ENCODE assay signal across 14 mouse cellular contexts in genomic region chr12:98215512-98215911, GRCm38 (mm10). TPM values are rescaled to one million over a fixed set of nuclear protein-coding genes. Genes with fewer than 3 reads are reported as not detected.
A peak's percentile ranks its signal among the peaks of the same experiment; 100 is the strongest.
DNase-seq lines count a peak whose midpoint lies in the region; ATAC-seq and TF ChIP-seq lines count a peak whose summit lies in the region.
"Had no signal": no experiment of that assay in that cellular context is flagged by ENCODE, and none has a peak within 500 bp of the region (broad histone marks: within the 10 kb centered on the region; RNA-seq: fewer than 3 reads in every experiment).

No protein-coding gene starts in this region.

- H3K4me3 ChIP-seq in kidney, embryonic 16.5 days (ENCODE audit: low read length): no peak overlapping the region
- no peak overlapping the region for H3K4me3 ChIP-seq in kidney, embryonic 15.5 days (replicated peaks)
- H3K4me3 ChIP-seq in C2C12 (ENCODE audit: insufficient read depth, poor library complexity, severe bottlenecking): no peak overlapping the region
- H3K4me3 ChIP-seq: myocyte had no signal

- H3K79me2 ChIP-seq in C2C12 (ENCODE audit: control insufficient read depth, insufficient read depth): no peaks in the 10 kb centered on the region

- H3K27me3 ChIP-seq in kidney, embryonic 16.5 days (ENCODE audit: insufficient read depth, low read length): no peaks in the 10 kb centered on the region
- no peaks in the 10 kb centered on the region for H3K27me3 ChIP-seq in kidney, embryonic 15.5 days
- no peaks in the 10 kb centered on the region for H3K27me3 ChIP-seq in C2C12 (ENCODE audit: control insufficient read depth, insufficient read depth, insufficient read length)

- H3ac ChIP-seq in C2C12 (ENCODE audit: control insufficient read depth, insufficient read length, low read depth): no peak overlapping the region

- 54% methylated on average over 6 of the region's 6 CpGs for WGBS in kidney, embryonic 16.5 days
- WGBS in kidney, embryonic 15.5 days: 55% methylated on average over 6 of the region's 6 CpGs

- H3K9me3 ChIP-seq in kidney, embryonic 16.5 days (ENCODE audit: low read length): no peaks in the 10 kb centered on the region
- H3K9me3 ChIP-seq in kidney, embryonic 15.5 days (replicated peaks): no peaks in the 10 kb centered on the region

- no peak overlapping the region for H3K27ac ChIP-seq in kidney, embryonic 16.5 days (ENCODE audit: low read length)
- H3K27ac ChIP-seq in kidney, embryonic 15.5 days: no peak overlapping the region

- no peaks in the 10 kb centered on the region for H3K79me3 ChIP-seq in C2C12 (ENCODE audit: low read depth)

- no peak for TF ChIP-seq CTCF in C2C12 (IDR thresholded peaks at IDR 0.05; ENCODE audit: control insufficient read depth, insufficient read depth, insufficient read length)

- H3K4me1 ChIP-seq in kidney, embryonic 16.5 days (ENCODE audit: insufficient read depth, low read length): 0 out of 2 replicates have a peak, but pooled peaks cover 3% of the 10 kb centered on the region
- H3K4me1 ChIP-seq in kidney, embryonic 15.5 days: 0 out of 2 replicates have a peak, but pooled peaks cover 2% of the 10 kb centered on the region

- ATAC-seq in kidney, embryonic 16.5 days (ENCODE audit: low FRiP score, low TSS enrichment): 0 out of 2 replicates have a peak, but pooled peaks have one; percentile 27
- no peak for ATAC-seq in kidney, embryonic 15.5 days (replicated peaks; ENCODE audit: low FRiP score)
- no peak for ATAC-seq in inflammation-experienced regulatory T-cells, adult 6 months
- ATAC-seq: forebrain, embryonic 16.5 days; hindbrain, embryonic 16.5 days had no signal

- H3K36me3 ChIP-seq in kidney, embryonic 16.5 days (ENCODE audit: insufficient read depth, low read length): 0 out of 2 replicates have a peak, but pooled peaks cover 2% of the 10 kb centered on the region
- H3K36me3 ChIP-seq in kidney, embryonic 15.5 days: peaks cover 16% of the 10 kb centered on the region; the same call in 1 of the 2 replicates
- H3K36me3 ChIP-seq in C2C12 (ENCODE audit: control insufficient read depth, insufficient read depth): peaks cover 6% of the 10 kb centered on the region

- no peak overlapping the region for H3K4me2 ChIP-seq in kidney, embryonic 16.5 days (replicated peaks; ENCODE audit: low read depth, low read length)
- no peak overlapping the region for H3K4me2 ChIP-seq in kidney, embryonic 15.5 days

- H3K9ac ChIP-seq in kidney, embryonic 16.5 days (replicated peaks; ENCODE audit: low read length): no peak overlapping the region
- H3K9ac ChIP-seq in kidney, embryonic 15.5 days: no peak overlapping the region

- peak; percentile 91 for DNase-seq in 416B (ENCODE audit: low read depth)
- peak; percentile 24 for DNase-seq in heart, postnatal 4 days
- no peak for DNase-seq in spleen, postnatal 14 days (ENCODE audit: low spot score in 2 of 2)
- no peak for DNase-seq in adrenal gland, postnatal 25 days
- DNase-seq: adrenal gland, postnatal 14 days; cerebellum, postnatal 36 days; kidney, postnatal 25 days had no signal

TF ChIP-seq in C2C12, 6 proteins besides CTCF, POLR2A, EP300 and RAD21:
- no peak for TF ChIP-seq MAX (IDR thresholded peaks at IDR 0.05)
- TF ChIP-seq FOSL1 (IDR thresholded peaks at IDR 0.05; ENCODE audit: insufficient read depth, low read length, poor library complexity, severe bottlenecking): no peak
- TF ChIP-seq MYOG (IDR thresholded peaks at IDR 0.05; ENCODE audit: control insufficient read depth, extremely low read depth, insufficient read length): no peak
- no peak for TF ChIP-seq MYOD1 (IDR thresholded peaks at IDR 0.05; ENCODE audit: control insufficient read depth, insufficient read length, low read depth)
- no peak for TF ChIP-seq CEBPB (IDR thresholded peaks at IDR 0.05; ENCODE audit: low read depth)
- TF ChIP-seq USF1 (IDR thresholded peaks at IDR 0.05; ENCODE audit: low read depth): peak; percentile 52

RNA-seq across cellular contexts. Expression of gene Galc, which starts 43.7 kb away (rescaled TPM):
- polyA plus RNA-seq in kidney, embryonic 16.5 days (2015; fragmentation: Nextera tagmentation; extraction: Ambion mirVana): 14.6 and 16.1 TPM in 2 replicates
- 13.4 and 13.5 TPM in 2 replicates for polyA plus RNA-seq in kidney, embryonic 15.5 days (2015; fragmentation: Nextera tagmentation; extraction: Ambion mirVana)
- 9.0 TPM for polyA plus RNA-seq in C2C12 (2012; fragmentation: generic; extraction: Trizol)
- total RNA-seq in heart, postnatal 4 days (2021): 10 to 100 TPM; 10.5 to 11.4 TPM
- polyA plus RNA-seq in inflammation-experienced regulatory T-cells, adult 6 months (2017; shearing (Covaris generic)): 1 to 10 TPM; 2.1 to 3.3 (median 2.5) TPM
- total RNA-seq in adrenal gland, postnatal 25 days (2021): 17.6 and 18.5 TPM in 2 replicates

RNA-seq across cellular contexts. Expression of gene Gpr65, which starts 52.9 kb away (rescaled TPM):
- polyA plus RNA-seq in kidney, embryonic 16.5 days (2015; fragmentation: Nextera tagmentation; extraction: Ambion mirVana): 1.2 and 1.5 TPM in 2 replicates
- polyA plus RNA-seq in kidney, embryonic 15.5 days (2015; fragmentation: Nextera tagmentation; extraction: Ambion mirVana): 1.2 and 1.6 TPM in 2 replicates
- polyA plus RNA-seq in C2C12 (2012; fragmentation: generic; extraction: Trizol): not detected
- total RNA-seq in heart, postnatal 4 days (2021): under 1 TPM; 0.38 to 0.50 TPM
- 10 to 100 TPM; 54.3 to 60.4 (median 55.9) TPM for polyA plus RNA-seq in inflammation-experienced regulatory T-cells, adult 6 months (2017; shearing (Covaris generic))
- total RNA-seq in adrenal gland, postnatal 25 days (2021): 0.43 and 0.82 TPM in 2 replicates
- polyA plus RNA-seq: forebrain, embryonic 16.5 days; myocyte had no signal

Comparison
In these comparisons a context has a peak if more than half of its experiments do, and no peak if none do; other contexts are left out.
1. DNase-seq: peak in 416B (single experiment) and heart, postnatal 4 days (single experiment); none in spleen, postnatal 14 days (0 of 2) and adrenal gland, postnatal 25 days (single experiment).
2. RNA of gene Gpr65, which starts 52.9 kb away (polyA plus RNA-seq): 54.3 to 60.4 TPM in inflammation-experienced regulatory T-cells, adult 6 months; 1.2 to 1.6 TPM in kidney, embryonic 15.5 days, 1.2 to 1.5 TPM in kidney, embryonic 16.5 days and not detected in C2C12 (single experiment); every median in the first group is over 10 times any median in the second.